Mouse (Mus musculus): ENCODE measurements at regions not wholly inside any gene's neighbourhood (a gene's known extent, or its start where the extent isn't known, plus 50 kb on each side); places are given as distances from the start of the nearest gene placed in this dataset.

- Histone ChIP-seq H3K4me3 (no peak overlapping the region), H3ac (ENCODE audit: control insufficient read depth, insufficient read length) (no peak overlapping the region), H3K4me2 (ENCODE audit: low read depth) (no peak overlapping the region), H3K36me3 (ENCODE audit: control insufficient read depth, insufficient read depth) (no peaks in the 10 kb centered on the region), H3K79me2 (ENCODE audit: control insufficient read depth, insufficient read depth) (no peaks in the 10 kb centered on the region), H3K27me3 (ENCODE audit: control insufficient read depth, insufficient read depth, insufficient read length) (no peaks in the 10 kb centered on the region)
- TF ChIP-seq MAX (IDR thresholded peaks at IDR 0.05; ENCODE audit: low read depth): no peak
- no peak for TF ChIP-seq SRF (IDR thresholded peaks at IDR 0.05; ENCODE audit: control insufficient read depth, insufficient read length, low read depth)
- TF ChIP-seq MYOG (IDR thresholded peaks at IDR 0.05; ENCODE audit: control insufficient read depth in 1 of 3, insufficient read depth in 1 of 3, insufficient read length in 2 of 3, low read depth in 2 of 3): no peak
- no peak for TF ChIP-seq CEBPB (IDR thresholded peaks at IDR 0.05; ENCODE audit: insufficient read depth, poor library complexity, severe bottlenecking)
- no peak for TF ChIP-seq TCF3 (IDR thresholded peaks at IDR 0.05; ENCODE audit: insufficient read length, low read depth)
- TF ChIP-seq MYOD1 (IDR thresholded peaks at IDR 0.05; ENCODE audit: control insufficient read depth in 1 of 3, insufficient read length in 2 of 3, low read depth in 2 of 3): no peak
- no peak for TF ChIP-seq USF1 (IDR thresholded peaks at IDR 0.05; ENCODE audit: low read depth)
- no peak for TF ChIP-seq POLR2AphosphoS2 (IDR thresholded peaks at IDR 0.05; ENCODE audit: insufficient read length, low read depth)
- TF ChIP-seq E2F4 (IDR thresholded peaks at IDR 0.05; ENCODE audit: insufficient read depth): no peak
- no peak for TF ChIP-seq POLR2A (IDR thresholded peaks at IDR 0.05; ENCODE audit: insufficient read length, low read depth)
- TF ChIP-seq TCF12 (IDR thresholded peaks at IDR 0.05; ENCODE audit: insufficient read depth, poor library complexity, severe bottlenecking): no peak
- no peak for TF ChIP-seq REST (IDR thresholded peaks at IDR 0.05; ENCODE audit: insufficient read depth, insufficient read length)
Measured at GRCm38 (mm10) chr11:113140595-113140994, 358.6 kb downstream of the Sox9 start.

GRCm38 (mm10) chr11:113142816-113143215 is 360.8 kb downstream of the Sox9 start:
- no peak for TF ChIP-seq TCF3 (IDR thresholded peaks at IDR 0.05; ENCODE audit: insufficient read length, low read depth)
- TF ChIP-seq POLR2AphosphoS2 (IDR thresholded peaks at IDR 0.05; ENCODE audit: insufficient read length, low read depth): no peak
- TF ChIP-seq MAX (IDR thresholded peaks at IDR 0.05; ENCODE audit: low read depth): no peak
- TF ChIP-seq MYOD1 (IDR thresholded peaks at IDR 0.05; ENCODE audit: control insufficient read depth in 1 of 3, insufficient read length in 2 of 3, low read depth in 2 of 3): no peak
- TF ChIP-seq E2F4 (IDR thresholded peaks at IDR 0.05; ENCODE audit: insufficient read depth): no peak
- no peak for TF ChIP-seq MYOG (IDR thresholded peaks at IDR 0.05; ENCODE audit: control insufficient read depth in 1 of 3, insufficient read depth in 1 of 3, insufficient read length in 2 of 3, low read depth in 2 of 3)
- Histone ChIP-seq H3K79me2 (ENCODE audit: control insufficient read depth, insufficient read depth) (no peaks in the 10 kb centered on the region), H3K4me2 (ENCODE audit: low read depth) (no peak overlapping the region), H3K36me3 (ENCODE audit: control insufficient read depth, insufficient read depth) (no peaks in the 10 kb centered on the region), H3K4me3 (no peak overlapping the region), H3K27me3 (ENCODE audit: control insufficient read depth, insufficient read depth, insufficient read length) (no peaks in the 10 kb centered on the region), H3ac (ENCODE audit: control insufficient read depth, insufficient read length) (no peak overlapping the region)

GRCm38 (mm10) chr11:113143839-113144627 is 362.0 kb downstream of the Sox9 start:
- H3K79me2 ChIP-seq (ENCODE audit: control insufficient read depth, insufficient read depth): no peaks in the 10 kb centered on the region
- no peak overlapping the region for H3K4me3 ChIP-seq
- H3K27me3 ChIP-seq (ENCODE audit: control insufficient read depth, insufficient read depth, insufficient read length): no peaks in the 10 kb centered on the region
- no peaks in the 10 kb centered on the region for H3K36me3 ChIP-seq (ENCODE audit: control insufficient read depth, insufficient read depth)
- peak overlapping the region; percentile 60 for H3K4me2 ChIP-seq (ENCODE audit: low read depth)
- no peak overlapping the region for H3ac ChIP-seq (ENCODE audit: control insufficient read depth, insufficient read length)
- TF ChIP-seq TCF12 (IDR thresholded peaks at IDR 0.05; ENCODE audit: insufficient read depth, poor library complexity, severe bottlenecking) (no peak), E2F4 (IDR thresholded peaks at IDR 0.05; ENCODE audit: insufficient read depth) (no peak), CEBPB (IDR thresholded peaks at IDR 0.05; ENCODE audit: insufficient read depth, poor library complexity, severe bottlenecking) (no peak), SRF (IDR thresholded peaks at IDR 0.05; ENCODE audit: control insufficient read depth, insufficient read length, low read depth) (no peak), MAX (IDR thresholded peaks at IDR 0.05; ENCODE audit: low read depth) (no peak), MYOG (IDR thresholded peaks at IDR 0.05; ENCODE audit: control insufficient read depth in 1 of 3, insufficient read depth in 1 of 3, insufficient read length in 2 of 3, low read depth in 2 of 3) (no peak), POLR2A (IDR thresholded peaks at IDR 0.05; ENCODE audit: insufficient read length, low read depth) (no peak), POLR2AphosphoS2 (IDR thresholded peaks at IDR 0.05; ENCODE audit: insufficient read length, low read depth) (no peak), MYOD1 (IDR thresholded peaks at IDR 0.05; ENCODE audit: control insufficient read depth in 1 of 3, insufficient read length in 2 of 3, low read depth in 2 of 3) (no peak), TCF3 (IDR thresholded peaks at IDR 0.05; ENCODE audit: insufficient read length, low read depth) (no peak), USF1 (IDR thresholded peaks at IDR 0.05; ENCODE audit: low read depth) (no peak), REST (IDR thresholded peaks at IDR 0.05; ENCODE audit: insufficient read depth, insufficient read length) (no peak)

- Histone ChIP-seq H3K36me3 (ENCODE audit: control insufficient read depth, insufficient read depth) (no peaks in the 10 kb centered on the region), H3ac (ENCODE audit: control insufficient read depth, insufficient read length) (no peak overlapping the region), H3K27me3 (ENCODE audit: control insufficient read depth, insufficient read depth, insufficient read length) (no peaks in the 10 kb centered on the region), H3K4me3 (no peak overlapping the region), H3K79me2 (ENCODE audit: control insufficient read depth, insufficient read depth) (no peaks in the 10 kb centered on the region), H3K4me2 (ENCODE audit: low read depth) (no peak overlapping the region)
- TF ChIP-seq REST (IDR thresholded peaks at IDR 0.05; ENCODE audit: insufficient read depth, insufficient read length) (no peak), USF1 (IDR thresholded peaks at IDR 0.05; ENCODE audit: low read depth) (no peak), MYOD1 (IDR thresholded peaks at IDR 0.05; ENCODE audit: control insufficient read depth in 1 of 3, insufficient read length in 2 of 3, low read depth in 2 of 3) (no peak), MAX (IDR thresholded peaks at IDR 0.05; ENCODE audit: low read depth) (no peak)
Measured at GRCm38 (mm10) chr11:113145721-113146120, 363.7 kb downstream of the Sox9 start.

GRCm38 (mm10) chr11:113146762-113147161 is 364.7 kb downstream of the Sox9 start:
- Histone ChIP-seq H3K36me3 (ENCODE audit: control insufficient read depth, insufficient read depth) (no peaks in the 10 kb centered on the region), H3ac (ENCODE audit: control insufficient read depth, insufficient read length) (no peak overlapping the region), H3K27me3 (ENCODE audit: control insufficient read depth, insufficient read depth, insufficient read length) (no peaks in the 10 kb centered on the region), H3K4me3 (no peak overlapping the region), H3K79me2 (ENCODE audit: control insufficient read depth, insufficient read depth) (no peaks in the 10 kb centered on the region), H3K4me2 (ENCODE audit: low read depth) (no peak overlapping the region)
- TF ChIP-seq POLR2AphosphoS2 (IDR thresholded peaks at IDR 0.05; ENCODE audit: insufficient read length, low read depth) (no peak), MAX (IDR thresholded peaks at IDR 0.05; ENCODE audit: low read depth) (no peak), MYOD1 (IDR thresholded peaks at IDR 0.05; ENCODE audit: control insufficient read depth in 1 of 3, insufficient read length in 2 of 3, low read depth in 2 of 3) (no peak), CEBPB (IDR thresholded peaks at IDR 0.05; ENCODE audit: insufficient read depth, poor library complexity, severe bottlenecking) (no peak), MYOG (IDR thresholded peaks at IDR 0.05; ENCODE audit: control insufficient read depth in 1 of 3, insufficient read depth in 1 of 3, insufficient read length in 2 of 3, low read depth in 2 of 3) (no peak)

Data from myocyte (in vitro differentiated cells).